Mouse (Mus musculus) embryonic fibroblast, embryonic 13.5 days (primary cell): ENCODE measurements around the gene Cacnb4.

Source experiments
- CTCF ChIP-seq: IDR thresholded peaks from 2 replicates; pipeline ENCODE4 v1.5.1; 2011; ENCODE audit warnings: mild to moderate bottlenecking, control low read depth, low read length, moderate library complexity, borderline replicate concordance; ENCODE audit not compliant: insufficient read depth
- POLR2A ChIP-seq: IDR thresholded peaks from 2 replicates; pipeline ENCODE4 v1.6.1; 2011; ENCODE audit warnings: low read depth, mild to moderate bottlenecking, control low read depth, low read length, moderate library complexity

- TF ChIP-seq CTCF: no peak
- no peak for TF ChIP-seq POLR2A
Observed at GRCm38 (mm10) chr2:52541068-52541467, 135.6 kb downstream of the Cacnb4 start.
